Mouse (Mus musculus) neural tube, embryonic 15.5 days (tissue): ENCODE measurements around the gene Slc1a5. TPM values are rescaled to one million over a fixed set of nuclear protein-coding genes. Genes with fewer than 3 reads are reported as not detected.

Source experiments
- ATAC-seq: fragments of 200-750 bp; cut with Nextera tagmentation; 2 replicates; pipeline ENCODE4 v1.8.0; 2017; ENCODE audit warnings: mild to moderate bottlenecking, moderate TSS enrichment, moderate library complexity; ENCODE audit not compliant: low FRiP score
- H3K27ac ChIP-seq: fragments of 300-500 bp; sonication (generic); replicated peaks from 2 replicates; pipeline ENCODE4 v1.5.1; 2015; ENCODE audit warnings: mild to moderate bottlenecking, inconsistent platforms
- H3K27me3 ChIP-seq: fragments of 300-500 bp; sonication (generic); replicated peaks from 2 replicates; pipeline ENCODE4 v1.6.1; 2015; ENCODE audit warnings: inconsistent platforms
- H3K36me3 ChIP-seq: fragments of 300-500 bp; sonication (generic); 2 replicates; pipeline ENCODE4 v1.6.1; 2015; ENCODE audit warnings: inconsistent platforms
- H3K4me1 ChIP-seq: fragments of 300-500 bp; sonication (generic); 2 replicates; pipeline ENCODE4 v1.6.1; 2015; ENCODE audit warnings: inconsistent platforms
- H3K4me2 ChIP-seq: fragments of 300-500 bp; sonication (generic); 2 replicates; pipeline ENCODE4 v1.6.1; 2015; ENCODE audit warnings: inconsistent platforms, mild to moderate bottlenecking, moderate library complexity
- H3K4me3 ChIP-seq: fragments of 300-500 bp; sonication (generic); replicated peaks from 2 replicates; pipeline ENCODE4 v1.5.1; 2015; ENCODE audit warnings: mild to moderate bottlenecking, inconsistent platforms
- H3K9ac ChIP-seq: fragments of 300-500 bp; sonication (generic); replicated peaks from 2 replicates; pipeline ENCODE4 v1.6.1; 2015; ENCODE audit warnings: mild to moderate bottlenecking, inconsistent platforms
- H3K9me3 ChIP-seq: fragments of 300-500 bp; sonication (generic); replicated peaks from 2 replicates; pipeline ENCODE4 v1.6.1; 2016; ENCODE audit warnings: inconsistent platforms
- WGBS: fragments of 180-500 bp; shearing (Covaris S2); methylation state at CpG from one replicate; pipeline ENCODE4 v1.1.7; 2015; ENCODE audit warnings: mixed read lengths; 5-methylcytosine and 5-hydroxymethylcytosine counted together
- polyA plus RNA-seq: library from polyadenylated mRNA; unstranded; fragments of >200 nt; fragmentation: Nextera tagmentation; extraction: Ambion mirVana; gene quantifications from 2 replicates; pipeline ENCODE4 v1.2.1, GENCODE M21; 2015

The Slc1a5 gene
- 8.7 and 20.5 TPM in 2 replicates for polyA plus RNA-seq

DNA sequence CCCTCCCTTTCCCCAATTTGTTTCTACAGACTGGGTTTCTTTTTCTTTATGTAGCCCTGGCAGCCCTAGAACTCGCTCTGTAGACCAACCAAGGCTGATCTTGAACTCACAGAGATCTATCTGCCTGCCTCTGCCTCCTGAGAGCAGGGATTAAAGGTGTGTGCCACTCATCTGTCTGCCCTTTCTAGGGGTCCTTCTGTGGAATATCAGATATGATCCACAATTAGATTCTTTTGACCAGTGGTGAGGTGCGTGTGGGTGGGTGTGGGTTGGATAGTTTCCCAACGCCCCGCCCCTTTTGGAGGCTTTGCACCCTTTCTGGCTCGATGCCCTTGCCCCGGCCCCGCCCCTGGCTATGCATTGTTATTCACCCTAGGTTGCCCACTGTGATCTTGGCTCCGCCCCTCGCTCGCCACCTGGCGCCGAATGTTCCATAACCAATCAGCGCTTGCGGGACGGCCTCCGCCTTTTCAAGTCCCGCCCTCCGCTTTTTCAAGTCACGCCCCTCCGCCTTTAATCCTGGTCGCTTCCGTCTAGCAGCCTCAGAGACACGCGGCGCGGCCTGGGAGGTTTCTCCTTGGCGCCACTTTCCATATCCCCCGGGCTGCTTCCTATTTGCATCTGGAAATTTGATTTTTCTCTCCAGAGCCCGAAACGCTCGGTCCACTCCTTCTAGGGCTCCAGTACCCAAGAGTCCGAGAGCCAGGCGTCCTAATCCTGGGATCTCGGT lies at the start of gene Slc1a5:
Slc1a5 (plus strand) TSS at position 516 of the 730 bp plus-strand sequence.
- peak; percentile 86 for ATAC-seq

DNA sequence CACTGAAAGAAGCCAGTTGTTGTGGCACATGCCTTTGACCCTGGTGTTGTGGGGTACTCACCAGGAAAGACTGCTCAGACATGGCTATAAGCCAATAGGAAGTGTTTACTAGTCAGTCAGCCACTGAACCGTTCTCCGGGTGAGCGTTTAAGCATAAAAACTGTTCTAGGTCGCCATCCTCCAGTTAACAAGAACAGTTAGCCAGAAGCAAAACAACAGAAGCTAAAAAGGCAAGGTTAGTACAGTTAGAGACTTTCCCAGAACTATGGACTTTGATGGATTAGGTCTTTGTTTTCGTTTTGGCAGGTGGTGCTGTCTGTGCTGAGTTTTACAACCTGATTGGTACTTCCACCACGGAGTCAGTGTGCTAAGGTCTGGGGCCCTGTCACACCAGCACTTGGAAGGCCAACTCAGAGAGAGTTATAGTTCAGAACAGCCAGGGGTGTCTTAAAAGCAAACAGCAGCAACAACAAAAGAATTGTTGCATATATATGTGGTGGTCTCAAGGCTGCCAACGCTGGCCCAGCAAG lies 49.2 kb upstream of the Slc1a5 start:
- Histone ChIP-seq H3K9ac (no peak overlapping the region), H3K4me3 (no peak overlapping the region), H3K27ac (0 out of 2 replicates have a peak overlapping the region, but pooled peaks have one; percentile 23), H3K4me1 (peaks cover 15% of the 10 kb centered on the region), H3K27me3 (no peaks in the 10 kb centered on the region), H3K36me3 (no peaks in the 10 kb centered on the region), H3K9me3 (no peaks in the 10 kb centered on the region), H3K4me2 (no peak overlapping the region)
- WGBS: 26% methylated on average over 7 of the region's 7 CpGs
- no peak for ATAC-seq

More for the DNA sequence above, at the start of gene Slc1a5:
- H3K9me3 ChIP-seq: no peaks in the 10 kb centered on the region
- H3K4me3 ChIP-seq: peak within 1 kb of the TSS; percentile 55
- H3K9ac ChIP-seq: peak within 1 kb of the TSS; percentile 62
- 0 out of 2 replicates have a peak, but pooled peaks cover 9% of the 10 kb centered on the region for H3K27me3 ChIP-seq
- H3K4me2 ChIP-seq: peak within 1 kb of the TSS; percentile 100
- H3K36me3 ChIP-seq: no peaks in the 10 kb centered on the region
- no peak within 1 kb of the TSS; the same call in 1 of the 2 replicates for H3K27ac ChIP-seq
- H3K4me1 ChIP-seq: peaks cover 43% of the 10 kb centered on the region
- WGBS: 3% methylated on average over 34 of the region's 34 CpGs

DNA sequence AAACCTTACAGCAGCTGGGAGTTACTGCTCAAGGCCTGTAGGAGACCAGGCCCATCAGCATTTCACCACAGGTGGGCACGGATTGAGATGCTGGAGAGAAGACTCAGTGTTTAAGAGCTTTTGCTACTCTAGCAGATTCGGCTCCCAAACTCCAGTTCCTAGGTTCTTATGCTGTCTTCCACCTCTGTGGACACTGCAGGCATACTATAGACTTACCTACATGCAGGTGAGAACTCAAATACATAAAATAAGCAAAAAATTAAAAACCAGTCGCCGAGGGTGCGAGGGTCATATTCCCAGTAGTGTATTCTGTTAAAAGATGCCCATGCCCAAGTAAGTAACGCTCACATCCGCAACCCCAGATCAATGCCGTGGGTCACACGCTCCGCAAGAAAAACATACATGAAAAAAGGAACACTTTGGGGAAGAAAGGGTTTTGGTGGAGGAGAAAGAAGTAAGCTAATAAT lies 43.5 kb upstream of the Slc1a5 start:
- H3K9ac ChIP-seq: no peak overlapping the region; the same call in 1 of the 2 replicates
- peak overlapping the region; percentile 94 for H3K4me2 ChIP-seq
- ATAC-seq: peak; percentile 19

DNA sequence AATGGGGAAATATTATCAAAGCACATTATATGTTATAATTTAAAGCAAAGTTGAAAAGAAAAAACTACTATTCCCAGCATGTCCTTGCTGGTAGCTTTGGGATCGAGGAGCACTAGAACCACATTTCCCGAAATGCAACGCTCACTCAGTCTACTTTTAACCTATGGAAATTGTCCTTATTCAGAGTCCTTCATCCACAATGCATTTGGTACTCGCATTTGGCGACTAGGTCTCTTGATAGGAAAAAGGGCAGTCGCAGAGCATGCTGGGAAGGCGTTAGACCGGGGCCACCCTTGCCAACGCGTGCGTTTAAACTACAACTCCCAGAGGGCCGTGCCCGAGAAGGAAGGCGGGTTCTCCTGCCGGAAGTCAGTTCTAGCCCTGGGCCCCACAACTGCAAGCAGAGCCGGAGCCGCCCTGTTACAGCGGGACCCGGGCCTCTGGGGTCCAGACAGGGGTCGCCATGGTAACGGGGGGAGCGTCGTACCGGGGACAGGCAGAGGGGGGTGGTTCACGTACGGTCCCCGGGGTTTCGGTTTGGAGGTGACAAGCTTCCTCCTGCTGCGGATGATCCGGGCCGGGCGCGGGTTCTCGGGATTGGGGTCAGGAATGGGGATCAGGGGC lies 43.0 kb upstream of the Slc1a5 start, which contains the start of gene Ap2s1:
Ap2s1 (plus strand) TSS at position 338 of the 624 bp plus-strand sequence.
- Histone ChIP-seq H3K36me3 (peaks cover 5% of the 10 kb centered on the region), H3K9me3 (no peaks in the 10 kb centered on the region), H3K27me3 (no peaks in the 10 kb centered on the region), H3K27ac (peak within 1 kb of the TSS; percentile 71), H3K9ac (peak within 1 kb of the TSS; percentile 83), H3K4me1 (peaks cover 20% of the 10 kb centered on the region), H3K4me3 (peak within 1 kb of the TSS; percentile 92), H3K4me2 (peak within 1 kb of the TSS; percentile 94)
- ATAC-seq: peak; percentile 95
- WGBS: under 1% methylated on average over 34 of the region's 34 CpGs

More for the DNA sequence above, 43.5 kb upstream of the Slc1a5 start:
- H3K4me3 ChIP-seq: peak overlapping the region; percentile 92
- WGBS: 41% methylated on average over 10 of the region's 10 CpGs
- peaks cover 20% of the 10 kb centered on the region for H3K4me1 ChIP-seq
- no peaks in the 10 kb centered on the region for H3K9me3 ChIP-seq
- no peak overlapping the region for H3K27ac ChIP-seq
- H3K27me3 ChIP-seq: no peaks in the 10 kb centered on the region
- H3K36me3 ChIP-seq: 0 out of 2 replicates have a peak, but pooled peaks cover 3% of the 10 kb centered on the region

DNA sequence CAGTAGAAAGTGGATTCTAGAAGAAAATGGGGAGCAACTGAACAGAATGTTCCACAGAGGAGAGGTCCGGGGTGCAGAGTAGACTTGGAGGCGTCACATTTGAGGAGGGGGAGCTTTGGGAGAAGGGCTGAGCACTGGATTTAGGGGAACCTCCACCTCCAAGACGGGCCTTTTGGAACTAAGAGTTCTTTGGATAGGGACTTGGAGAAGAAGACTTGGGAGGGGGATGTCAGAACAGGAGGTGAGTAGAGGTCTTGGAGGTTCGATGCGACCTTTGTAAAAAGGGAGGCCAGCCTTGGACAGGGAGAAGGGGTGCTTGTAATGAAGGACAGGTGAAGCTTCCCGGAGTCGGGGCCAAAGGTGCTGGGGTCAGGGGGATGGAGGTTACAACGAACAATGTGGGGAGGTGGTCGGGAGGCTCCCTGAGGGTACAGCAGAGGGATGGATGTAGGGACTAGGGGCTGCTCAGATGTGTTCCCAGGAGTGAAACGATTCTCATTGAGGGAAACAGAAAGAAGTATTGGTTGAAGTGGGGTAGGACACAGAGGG lies 42.0 kb upstream of the Slc1a5 start:
- no peaks in the 10 kb centered on the region for H3K9me3 ChIP-seq
- peaks cover 20% of the 10 kb centered on the region for H3K4me1 ChIP-seq
- H3K27ac ChIP-seq: peak overlapping the region; percentile 71; the same call in 1 of the 2 replicates
- H3K4me3 ChIP-seq: peak overlapping the region; percentile 92
- 63% methylated on average over 10 of the region's 10 CpGs for WGBS
- ATAC-seq: no peak
- H3K27me3 ChIP-seq: no peaks in the 10 kb centered on the region
- H3K9ac ChIP-seq: peak overlapping the region; percentile 83
- peak overlapping the region; percentile 94 for H3K4me2 ChIP-seq
- H3K36me3 ChIP-seq: peaks cover 15% of the 10 kb centered on the region

DNA sequence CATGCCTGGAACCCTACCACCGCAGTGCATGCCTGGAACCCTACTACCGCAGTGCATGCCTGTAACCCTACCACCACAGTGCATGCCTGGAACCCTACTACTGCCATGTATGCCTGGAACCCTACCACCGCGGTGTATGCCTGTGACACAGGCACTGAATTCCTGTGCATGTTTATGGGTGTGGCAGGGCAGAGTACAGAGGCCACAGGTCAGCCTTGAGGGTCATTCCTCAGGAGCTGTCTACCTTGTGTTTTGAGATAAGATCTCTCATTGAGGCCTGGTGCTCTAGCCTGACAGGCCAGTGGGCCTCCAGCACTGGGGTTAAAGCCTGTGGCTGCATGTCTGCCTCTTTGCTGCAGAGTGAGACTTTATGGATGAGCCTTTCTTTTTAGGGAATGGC lies 35.8 kb upstream of the Slc1a5 start:
- Histone ChIP-seq H3K9me3 (no peaks in the 10 kb centered on the region), H3K9ac (no peak overlapping the region), H3K36me3 (peaks cover 59% of the 10 kb centered on the region), H3K4me2 (no peak overlapping the region), H3K27me3 (no peaks in the 10 kb centered on the region), H3K4me1 (no peaks in the 10 kb centered on the region), H3K27ac (no peak overlapping the region), H3K4me3 (no peak overlapping the region)
- no peak for ATAC-seq
- 91% methylated on average over 4 of the region's 4 CpGs for whole genome bisulfite sequencing

DNA sequence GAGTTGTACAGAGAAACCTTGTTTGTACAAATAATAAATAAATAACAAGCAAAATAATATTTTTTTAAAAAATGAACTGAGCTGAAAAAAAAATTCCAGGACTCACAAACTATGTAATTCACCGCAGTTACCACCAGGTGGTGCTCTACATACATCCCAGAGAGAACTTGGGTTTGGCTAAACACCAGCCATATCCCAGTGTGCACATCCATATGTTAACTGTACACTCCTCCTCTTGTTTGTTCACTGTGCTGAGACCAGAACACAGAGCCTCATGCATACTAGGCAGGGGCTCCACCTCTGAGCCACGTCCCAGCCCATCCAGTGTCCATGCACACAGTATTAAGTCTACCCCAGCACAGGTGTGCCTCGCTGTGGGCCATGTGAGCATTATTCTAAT lies 35.0 kb upstream of the Slc1a5 start:
- Histone ChIP-seq H3K4me3 (no peak overlapping the region), H3K9ac (no peak overlapping the region), H3K36me3 (peaks cover 59% of the 10 kb centered on the region), H3K27ac (no peak overlapping the region), H3K9me3 (no peaks in the 10 kb centered on the region), H3K4me1 (no peaks in the 10 kb centered on the region), H3K27me3 (no peaks in the 10 kb centered on the region), H3K4me2 (no peak overlapping the region)
- ATAC-seq: peak; percentile 30; the same call in 1 of the 2 replicates
- WGBS: 58% methylated on average over 3 of the region's 3 CpGs

DNA sequence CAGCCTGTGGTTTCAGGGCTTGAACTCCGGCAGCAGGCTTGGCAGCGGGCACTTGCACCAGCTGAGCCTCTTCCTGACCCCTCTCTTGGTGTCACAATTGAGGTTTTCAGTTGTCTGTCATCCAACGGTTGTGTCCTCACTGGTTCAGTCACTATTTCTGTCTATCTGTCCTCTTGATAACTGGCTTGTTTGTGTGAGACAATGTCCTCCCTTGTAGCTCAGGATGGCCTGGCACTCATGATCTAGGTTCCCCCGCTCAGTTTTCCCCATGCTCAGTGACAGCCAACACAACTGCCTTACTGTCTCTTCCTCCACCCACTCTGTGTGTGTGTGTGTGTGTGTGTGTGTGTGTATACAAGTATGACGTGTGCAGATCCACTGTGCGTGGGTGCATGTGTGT lies 33.5 kb upstream of the Slc1a5 start:
- no peaks in the 10 kb centered on the region for H3K9me3 ChIP-seq
- no peaks in the 10 kb centered on the region for H3K4me1 ChIP-seq
- no peak overlapping the region for H3K27ac ChIP-seq
- peaks cover 56% of the 10 kb centered on the region for H3K36me3 ChIP-seq
- no peak overlapping the region for H3K4me3 ChIP-seq
- 91% methylated on average over 6 of the region's 6 CpGs for WGBS
- no peak overlapping the region for H3K4me2 ChIP-seq
- no peak overlapping the region for H3K9ac ChIP-seq
- no peaks in the 10 kb centered on the region for H3K27me3 ChIP-seq
- ATAC-seq: no peak

DNA sequence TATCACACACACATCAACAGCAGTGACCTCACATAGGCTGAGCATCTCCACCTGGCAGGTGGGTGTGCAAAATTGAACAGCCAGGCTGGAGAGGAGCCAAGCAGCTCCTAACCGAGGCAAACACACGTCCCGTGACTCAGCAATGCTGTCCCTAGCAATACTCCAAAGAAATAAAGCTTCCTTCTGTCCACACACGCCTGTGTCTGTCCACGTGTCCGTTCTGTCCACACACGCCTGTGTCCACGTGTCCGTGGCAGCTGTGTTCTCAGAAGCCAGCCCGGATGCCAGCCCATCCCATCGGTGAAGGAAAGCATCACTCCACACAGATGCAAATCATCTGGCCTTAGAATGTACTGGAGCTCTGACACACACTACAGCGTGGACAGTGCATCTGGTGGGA lies 29.1 kb upstream of the Slc1a5 start:
- no peaks in the 10 kb centered on the region for H3K4me1 ChIP-seq
- no peak for ATAC-seq
- no peak overlapping the region for H3K4me3 ChIP-seq
- no peaks in the 10 kb centered on the region for H3K27me3 ChIP-seq
- WGBS: 85% methylated on average over 12 of the region's 12 CpGs
- no peak overlapping the region for H3K9ac ChIP-seq
- H3K9me3 ChIP-seq: no peaks in the 10 kb centered on the region
- H3K27ac ChIP-seq: no peak overlapping the region
- H3K36me3 ChIP-seq: peaks cover 29% of the 10 kb centered on the region
- H3K4me2 ChIP-seq: no peak overlapping the region

DNA sequence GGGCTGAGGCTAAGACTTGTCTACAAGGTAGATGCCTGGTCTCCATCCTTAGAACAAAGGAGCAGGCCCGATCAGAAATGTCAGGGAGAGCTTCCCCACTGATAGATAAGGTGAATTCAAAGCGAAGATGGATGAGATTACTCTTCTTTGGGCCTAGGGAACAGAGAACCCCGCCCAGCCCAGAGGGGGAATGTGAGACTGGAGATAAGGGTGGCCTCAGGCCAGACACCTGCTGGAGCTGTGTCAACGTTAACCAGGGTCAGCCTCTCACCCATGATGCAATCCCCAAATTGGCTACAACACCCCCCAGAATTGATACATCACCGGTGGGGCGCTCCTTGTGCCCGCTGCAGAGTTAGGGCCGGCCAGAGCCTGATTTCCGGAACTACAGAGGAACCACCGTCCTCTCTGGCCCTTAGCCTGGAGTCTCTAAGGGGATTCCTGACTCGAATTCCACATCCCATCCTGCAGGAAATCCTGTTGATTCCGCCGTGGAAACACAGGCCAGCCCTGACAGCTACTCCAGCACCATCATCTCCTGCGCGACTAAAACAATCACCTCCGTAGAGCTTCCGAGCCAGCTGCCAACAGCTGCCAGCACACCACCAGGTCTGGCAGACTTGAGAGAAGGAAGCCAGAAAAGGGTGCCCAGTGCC lies 25.6 kb upstream of the Slc1a5 start:
- no peaks in the 10 kb centered on the region for H3K4me1 ChIP-seq
- H3K9me3 ChIP-seq: no peaks in the 10 kb centered on the region
- no peak for ATAC-seq
- H3K4me2 ChIP-seq: no peak overlapping the region
- 77% methylated on average over 17 of the region's 17 CpGs for WGBS
- no peak overlapping the region for H3K4me3 ChIP-seq
- H3K9ac ChIP-seq: no peak overlapping the region
- H3K27me3 ChIP-seq: no peaks in the 10 kb centered on the region
- no peaks in the 10 kb centered on the region for H3K36me3 ChIP-seq
- no peak overlapping the region for H3K27ac ChIP-seq
